Mouse (Mus musculus) limb, embryonic 12.5 days (tissue): ENCODE results near the gene Gm37240. TPM values are rescaled to one million over a fixed set of nuclear protein-coding genes. Genes with fewer than 3 reads are reported as not detected.

ENCODE experiments used
- ATAC-seq: fragments of 200-750 bp; cut with Nextera tagmentation; 2 replicates; pipeline ENCODE4 v1.8.0; 2017; ENCODE audit warnings: low read depth, moderate TSS enrichment; ENCODE audit not compliant: insufficient number of reproducible peaks, insufficient read depth, low FRiP score, low TSS enrichment
- H3K27ac ChIP-seq: fragments of 300-500 bp; sonication (generic); 2 replicates; pipeline ENCODE4 v1.5.1; 2016; ENCODE audit warnings: mild to moderate bottlenecking, moderate library complexity
- H3K27me3 ChIP-seq: fragments of 300-500 bp; sonication (generic); 2 replicates; pipeline ENCODE4 v1.6.1; 2016; ENCODE audit warnings: mild to moderate bottlenecking, moderate library complexity
- H3K36me3 ChIP-seq: fragments of 300-500 bp; sonication (generic); 2 replicates; pipeline ENCODE4 v1.6.1; 2016; ENCODE audit warnings: mild to moderate bottlenecking, moderate library complexity
- H3K4me1 ChIP-seq: fragments of 300-500 bp; sonication (generic); replicated peaks from 2 replicates; pipeline ENCODE4 v1.6.1; 2016
- H3K4me2 ChIP-seq: fragments of 300-500 bp; sonication (generic); 2 replicates; pipeline ENCODE4 v1.6.1; 2016; ENCODE audit warnings: mild to moderate bottlenecking, moderate library complexity
- H3K4me3 ChIP-seq: fragments of 300-500 bp; sonication (generic); replicated peaks from 2 replicates; pipeline ENCODE4 v1.5.1; 2016; ENCODE audit warnings: mild to moderate bottlenecking
- H3K9ac ChIP-seq: fragments of 300-500 bp; sonication (generic); replicated peaks from 2 replicates; pipeline ENCODE4 v1.6.1; 2016; ENCODE audit warnings: mild to moderate bottlenecking, moderate library complexity
- H3K9me3 ChIP-seq: fragments of 300-500 bp; sonication (generic); 2 replicates; pipeline ENCODE4 v1.6.1; 2016; ENCODE audit warnings: mild to moderate bottlenecking, moderate library complexity
- WGBS: fragments of 180-500 bp; shearing (Covaris S2); methylation state at CpG from one replicate; pipeline ENCODE4 v1.1.7; 2016; 5-methylcytosine and 5-hydroxymethylcytosine counted together
- polyA plus RNA-seq: library from polyadenylated mRNA; unstranded; fragments of >200 nt; fragmentation: Nextera tagmentation; extraction: Ambion mirVana; gene quantifications from 2 replicates; pipeline ENCODE4 v1.2.1, GENCODE M21; 2016

Gene Gm37240
- polyA plus RNA-seq, 1 experiment from 2014 or later = 3.4 TPM

GRCm38 (mm10) chr3:84602759-84603158 is 1284.6 kb downstream of the Gm37240 start:
- H3K36me3 ChIP-seq = no peaks in the 10 kb centered on the region
- H3K9ac ChIP-seq = no peak overlapping the region
- H3K9me3 ChIP-seq = peaks cover 6% of the 10 kb centered on the region; the same call in 1 of the 2 replicates
- no peak overlapping the region for H3K4me2 ChIP-seq
- 0 out of 2 replicates have a peak, but pooled peaks cover 4% of the 10 kb centered on the region for H3K4me1 ChIP-seq
- ATAC-seq = no peak
- H3K4me3 ChIP-seq = no peak overlapping the region
- no peak overlapping the region for H3K27ac ChIP-seq
- WGBS = 87% methylated on average over 2 of the region's 2 CpGs
- no peaks in the 10 kb centered on the region for H3K27me3 ChIP-seq

- Histone ChIP-seq H3K27me3 (no peaks in the 10 kb centered on the region), H3K4me2 (no peak overlapping the region), H3K36me3 (no peaks in the 10 kb centered on the region), H3K9me3 (peaks cover 6% of the 10 kb centered on the region; the same call in 1 of the 2 replicates), H3K27ac (no peak overlapping the region), H3K9ac (no peak overlapping the region), H3K4me1 (0 out of 2 replicates have a peak, but pooled peaks cover 4% of the 10 kb centered on the region), H3K4me3 (no peak overlapping the region)
- WGBS = 79% methylated on average over 9 of the region's 9 CpGs
- ATAC-seq = no peak
Observed at GRCm38 (mm10) chr3:84601870-84602495, 1285.3 kb downstream of the Gm37240 start.

GRCm38 (mm10) chr3:84598756-84599155 is 1288.6 kb downstream of the Gm37240 start:
- Histone ChIP-seq H3K4me1 (0 out of 2 replicates have a peak, but pooled peaks cover 2% of the 10 kb centered on the region), H3K36me3 (no peaks in the 10 kb centered on the region), H3K27me3 (peaks cover 15% of the 10 kb centered on the region; the same call in 1 of the 2 replicates), H3K9ac (no peak overlapping the region), H3K27ac (no peak overlapping the region), H3K4me3 (no peak overlapping the region), H3K9me3 (no peaks in the 10 kb centered on the region), H3K4me2 (no peak overlapping the region)
- WGBS = 81% methylated on average over 6 of the region's 6 CpGs
- ATAC-seq = no peak

DNA sequence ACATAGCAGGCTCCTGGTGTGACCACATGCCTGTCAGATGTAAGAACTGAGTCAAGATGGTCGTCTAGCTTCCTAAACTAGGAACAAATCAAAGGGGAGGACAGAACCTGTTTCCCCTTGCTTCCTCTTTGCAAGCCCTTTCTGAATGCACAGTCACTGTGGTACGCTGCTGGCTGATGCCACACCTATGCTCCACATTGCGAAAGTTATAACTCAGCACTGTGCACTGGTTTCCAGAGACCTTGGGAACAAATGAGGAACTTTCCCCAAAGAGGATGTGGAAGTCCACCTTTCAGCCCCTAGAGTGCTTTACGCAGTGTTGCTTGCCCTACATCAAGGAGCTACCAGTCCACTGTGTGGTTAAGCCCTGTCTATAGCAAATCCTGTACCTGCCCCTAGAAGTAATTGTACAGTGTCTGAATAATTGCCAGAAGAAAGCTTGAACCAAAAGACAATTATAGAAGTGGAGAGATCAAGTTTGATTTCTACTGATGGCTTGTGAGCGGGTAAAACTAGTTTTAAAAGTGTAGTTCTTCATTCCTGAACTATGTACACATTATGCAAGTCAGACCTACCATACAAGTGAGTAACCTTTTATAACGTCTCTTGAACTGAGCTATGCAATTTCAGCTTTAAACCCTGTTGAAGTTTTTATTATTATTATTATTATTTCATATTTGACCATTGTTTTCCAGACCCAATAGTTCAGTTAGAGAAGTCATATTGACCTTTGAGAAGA is 1289.2 kb downstream of the Gm37240 start:
- no peak overlapping the region for H3K9ac ChIP-seq
- no peaks in the 10 kb centered on the region for H3K36me3 ChIP-seq
- H3K4me3 ChIP-seq = no peak overlapping the region
- H3K9me3 ChIP-seq = no peaks in the 10 kb centered on the region
- peaks cover 15% of the 10 kb centered on the region; the same call in 1 of the 2 replicates for H3K27me3 ChIP-seq
- no peak overlapping the region for H3K4me2 ChIP-seq
- no peak overlapping the region for H3K27ac ChIP-seq
- no peaks in the 10 kb centered on the region for H3K4me1 ChIP-seq
- WGBS = 84% methylated on average over 6 of the region's 6 CpGs
- ATAC-seq = no peak

DNA sequence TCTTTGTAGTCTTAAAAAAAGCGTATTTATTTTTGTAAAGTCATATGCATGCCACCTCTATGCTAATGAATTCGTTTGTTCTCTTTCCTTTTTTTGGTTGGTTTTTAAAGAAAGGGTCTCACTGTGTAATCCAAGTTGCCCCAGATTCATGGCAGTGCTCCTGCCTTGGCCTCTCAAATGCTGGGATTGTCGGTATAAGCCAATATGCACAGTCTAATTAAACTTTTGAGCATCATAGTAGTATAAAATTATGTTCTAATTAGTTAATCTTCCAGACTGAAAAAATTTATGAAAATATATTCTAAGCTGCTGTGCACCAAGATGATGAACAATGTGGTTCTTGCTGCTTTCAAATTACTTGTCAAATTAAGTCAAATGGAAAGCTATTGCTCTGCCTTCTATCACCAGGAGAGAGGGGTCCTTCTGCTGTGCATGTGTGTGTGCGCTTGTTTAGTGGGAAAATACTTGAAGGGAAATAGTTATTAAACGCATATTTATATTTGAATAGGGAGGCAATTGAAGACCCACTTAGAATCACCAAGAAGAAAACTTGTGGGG is 1291.6 kb downstream of the Gm37240 start:
- Histone ChIP-seq H3K9ac (no peak overlapping the region), H3K27me3 (peaks cover 15% of the 10 kb centered on the region; the same call in 1 of the 2 replicates), H3K4me3 (no peak overlapping the region), H3K4me1 (no peaks in the 10 kb centered on the region), H3K9me3 (no peaks in the 10 kb centered on the region), H3K36me3 (no peaks in the 10 kb centered on the region), H3K4me2 (peak overlapping the region; percentile 51), H3K27ac (no peak overlapping the region)
- ATAC-seq = no peak
- whole genome bisulfite sequencing = 43% methylated on average over 5 of the region's 5 CpGs

DNA sequence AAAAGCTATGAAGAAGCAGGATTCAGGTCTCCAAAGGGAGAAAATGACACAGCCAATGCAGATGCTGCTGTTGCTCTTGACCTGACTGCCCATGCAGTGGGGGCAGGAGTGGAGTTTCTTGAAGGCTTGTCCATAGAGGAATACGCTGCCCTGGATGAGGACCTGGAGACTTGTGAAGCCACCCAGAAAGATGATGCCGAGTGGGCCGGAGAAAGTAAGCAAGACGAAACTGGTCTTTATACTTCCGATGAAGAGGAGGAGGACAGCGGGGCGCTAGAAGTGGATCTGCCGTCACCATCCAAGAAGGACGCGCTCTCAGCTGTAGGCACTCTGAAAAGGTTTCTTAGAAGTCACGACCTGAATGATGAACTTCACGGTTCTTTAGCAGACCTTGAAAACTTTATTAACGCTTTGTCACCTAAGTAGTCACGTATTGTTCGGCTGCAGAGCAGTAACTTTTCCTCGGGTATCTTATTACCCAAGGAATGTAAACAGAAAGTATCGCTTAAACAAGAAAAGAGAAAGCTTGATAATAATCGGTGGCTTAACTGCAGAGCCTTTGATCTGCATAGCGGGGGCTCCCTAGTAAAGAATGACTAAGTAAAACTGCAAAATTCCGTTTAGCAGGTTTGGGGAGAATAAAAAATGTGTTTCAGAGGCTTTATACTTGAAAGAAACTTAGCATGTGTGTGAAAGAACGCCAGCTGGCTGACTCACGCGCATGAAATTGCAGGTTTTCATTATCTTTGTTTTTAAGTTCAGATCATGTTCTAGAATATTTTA is 1292.2 kb downstream of the Gm37240 start:
- Histone ChIP-seq H3K4me2 (peak overlapping the region; percentile 51), H3K9me3 (no peaks in the 10 kb centered on the region), H3K27me3 (peaks cover 15% of the 10 kb centered on the region; the same call in 1 of the 2 replicates), H3K36me3 (no peaks in the 10 kb centered on the region), H3K4me3 (peak overlapping the region; percentile 25), H3K4me1 (no peaks in the 10 kb centered on the region), H3K9ac (no peak overlapping the region), H3K27ac (no peak overlapping the region)
- WGBS = 6% methylated on average over 23 of the region's 23 CpGs
- no peak for ATAC-seq

DNA sequence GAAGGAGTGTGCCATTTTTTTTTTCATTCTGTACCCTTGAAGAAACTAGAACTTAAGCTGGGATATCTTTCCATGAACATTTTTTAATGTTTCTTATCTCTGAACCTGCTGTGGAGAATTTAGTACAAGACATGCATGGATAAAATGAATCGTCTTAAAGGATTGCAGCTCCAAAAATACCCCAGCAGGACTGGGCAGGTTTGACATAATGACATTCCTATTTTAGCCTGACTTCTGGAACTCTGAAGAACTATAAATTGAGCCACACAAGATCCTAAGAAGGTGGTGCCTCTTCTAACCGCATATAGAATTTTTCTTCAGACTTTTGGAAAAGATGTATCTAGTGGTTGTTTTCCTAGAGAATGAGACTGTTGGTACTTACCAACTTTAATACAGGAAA is 1294.0 kb downstream of the Gm37240 start, which contains the start of gene Tigd4:
Gene Tigd4 (plus strand): TSS at position 301 of the 400 bp plus-strand sequence.
- no peak for ATAC-seq
- no peaks in the 10 kb centered on the region for H3K4me1 ChIP-seq
- H3K9ac ChIP-seq = no peak within 1 kb of the TSS
- no peak within 1 kb of the TSS for H3K4me2 ChIP-seq
- peaks cover 15% of the 10 kb centered on the region; the same call in 1 of the 2 replicates for H3K27me3 ChIP-seq
- no peak within 1 kb of the TSS for H3K4me3 ChIP-seq
- H3K27ac ChIP-seq = no peak within 1 kb of the TSS
- WGBS = 87% methylated on average over 2 of the region's 2 CpGs
- no peaks in the 10 kb centered on the region for H3K36me3 ChIP-seq
- no peaks in the 10 kb centered on the region for H3K9me3 ChIP-seq

DNA sequence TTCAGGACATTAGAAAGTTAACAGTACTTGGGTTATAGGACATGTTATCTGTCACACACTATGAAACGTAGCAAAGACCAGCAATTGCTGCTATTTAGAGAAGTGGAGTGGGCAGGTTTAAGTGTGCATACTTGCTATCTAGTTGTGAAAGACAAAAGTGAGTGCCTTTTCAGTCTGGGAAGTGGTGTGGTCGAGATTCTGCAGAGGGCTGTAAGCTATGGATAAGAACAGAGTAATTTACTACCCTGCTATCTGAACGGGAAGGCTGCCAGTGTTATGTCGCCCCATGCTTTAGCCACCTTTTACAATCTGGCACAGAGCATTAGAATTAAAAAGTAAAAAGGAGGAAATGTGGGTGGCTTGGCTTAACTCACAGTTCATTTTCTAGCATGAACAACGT is 1300.6 kb downstream of the Gm37240 start:
- WGBS = 43% methylated on average over 5 of the region's 5 CpGs
- no peak overlapping the region for H3K27ac ChIP-seq
- no peaks in the 10 kb centered on the region for H3K9me3 ChIP-seq
- ATAC-seq = no peak
- no peak overlapping the region for H3K9ac ChIP-seq
- H3K4me2 ChIP-seq = no peak overlapping the region
- H3K27me3 ChIP-seq = no peaks in the 10 kb centered on the region
- H3K4me3 ChIP-seq = no peak overlapping the region
- peaks cover 5% of the 10 kb centered on the region; the same call in 1 of the 2 replicates for H3K4me1 ChIP-seq
- no peaks in the 10 kb centered on the region for H3K36me3 ChIP-seq

DNA sequence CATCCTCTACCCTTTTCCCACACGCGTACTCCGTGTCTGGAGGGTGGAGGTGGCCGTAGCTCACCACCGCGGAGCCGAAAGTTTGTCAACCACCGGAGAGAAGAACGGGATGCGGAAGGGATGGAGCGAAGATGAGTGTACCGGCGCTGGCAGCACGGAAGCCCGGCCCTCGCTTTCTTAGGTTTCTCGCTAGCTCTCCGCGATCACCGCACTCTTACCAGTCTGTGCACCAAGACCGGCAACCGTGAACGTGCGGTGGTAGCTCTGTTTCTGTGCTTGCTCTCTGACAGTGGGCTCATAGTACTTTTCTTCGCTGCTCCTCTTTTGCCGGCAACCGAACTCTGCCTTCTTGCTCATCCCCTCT is 1304.4 kb downstream of the Gm37240 start:
- H3K9ac ChIP-seq = peak overlapping the region; percentile 81
- H3K4me1 ChIP-seq = peaks cover 17% of the 10 kb centered on the region
- H3K4me2 ChIP-seq = peak overlapping the region; percentile 85
- under 1% methylated on average over 27 of the region's 27 CpGs for WGBS
- no peaks in the 10 kb centered on the region for H3K27me3 ChIP-seq
- no peaks in the 10 kb centered on the region for H3K36me3 ChIP-seq
- peak overlapping the region; percentile 80 for H3K4me3 ChIP-seq
- ATAC-seq = no peak; the same call in 1 of the 2 replicates
- H3K27ac ChIP-seq = peak overlapping the region; percentile 88
- H3K9me3 ChIP-seq = no peaks in the 10 kb centered on the region

GRCm38 (mm10) chr3:84582023-84582912 is 1305.0 kb downstream of the Gm37240 start, which contains the start of gene Arfip1:
Arfip1 (minus strand) TSS chr3:84582625.
- H3K27ac ChIP-seq = peak within 1 kb of the TSS; percentile 88
- H3K9me3 ChIP-seq = no peaks in the 10 kb centered on the region
- ATAC-seq = peak; percentile 98
- H3K4me3 ChIP-seq = peak within 1 kb of the TSS; percentile 80
- no peaks in the 10 kb centered on the region for H3K27me3 ChIP-seq
- no peaks in the 10 kb centered on the region for H3K36me3 ChIP-seq
- H3K4me1 ChIP-seq = peaks cover 17% of the 10 kb centered on the region
- under 1% methylated on average over 68 of the region's 70 CpGs for WGBS
- peak within 1 kb of the TSS; percentile 85 for H3K4me2 ChIP-seq
- H3K9ac ChIP-seq = peak within 1 kb of the TSS; percentile 81
